Mouse (Mus musculus): Measurements from ENCODE around the gene Irf4. TPM values are rescaled to one million over a fixed set of nuclear protein-coding genes. Genes with fewer than 3 reads are reported as not detected.

The Irf4 gene
- total RNA-seq, 2 experiments from 2014 or later = 0.26 TPM

DNA sequence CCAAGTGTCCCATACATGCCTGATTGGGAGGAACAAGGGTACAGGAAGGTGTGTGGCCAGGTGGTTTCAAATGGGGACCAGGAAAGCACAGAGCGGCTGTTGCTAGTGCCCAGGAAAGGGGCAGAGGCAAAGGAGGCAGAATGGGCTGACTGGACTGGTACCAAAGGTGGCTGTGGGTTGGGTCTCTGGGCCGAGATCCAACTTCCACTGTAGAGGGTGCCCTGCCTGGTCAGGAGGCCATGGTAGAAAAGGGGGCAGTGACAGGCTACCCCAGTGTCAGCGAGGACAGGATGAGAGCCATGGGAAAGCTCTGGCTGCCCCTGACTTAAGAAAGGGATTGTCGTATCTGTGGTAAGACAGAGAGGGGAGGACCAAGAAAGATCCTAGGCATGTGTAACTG is 44.2 kb downstream of the Irf4 start:
- DNase-seq (ENCODE audit: low spot score in 2 of 2) = no peak

GRCm38 (mm10) chr13:30793616-30794015 is 44.6 kb downstream of the Irf4 start:
- no peak for DNase-seq (ENCODE audit: low spot score in 2 of 2)

GRCm38 (mm10) chr13:30795960-30796359 is 46.9 kb downstream of the Irf4 start:
- no peak for DNase-seq (ENCODE audit: low spot score in 2 of 2)

DNA sequence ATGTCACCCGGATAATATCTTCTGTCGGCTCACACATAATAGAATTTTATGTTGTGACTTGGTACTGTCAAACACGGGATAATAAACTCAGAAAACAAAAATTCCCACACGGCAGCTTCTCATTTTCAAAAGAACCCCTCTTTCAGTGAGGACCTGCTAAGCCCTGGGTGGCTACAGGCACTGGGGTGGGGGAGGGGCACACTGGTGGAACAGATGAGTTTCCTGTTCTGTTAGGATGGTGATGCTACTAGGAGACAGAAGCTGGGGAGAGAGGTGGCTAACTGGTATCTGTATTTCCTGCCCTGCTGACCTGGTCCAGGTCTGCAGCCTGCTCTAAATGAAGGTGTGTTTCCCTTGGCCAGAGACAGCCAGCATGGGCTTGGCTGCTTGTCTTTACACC is 52.9 kb downstream of the Irf4 start:
- no peak for DNase-seq (ENCODE audit: low spot score in 2 of 2)

DNA sequence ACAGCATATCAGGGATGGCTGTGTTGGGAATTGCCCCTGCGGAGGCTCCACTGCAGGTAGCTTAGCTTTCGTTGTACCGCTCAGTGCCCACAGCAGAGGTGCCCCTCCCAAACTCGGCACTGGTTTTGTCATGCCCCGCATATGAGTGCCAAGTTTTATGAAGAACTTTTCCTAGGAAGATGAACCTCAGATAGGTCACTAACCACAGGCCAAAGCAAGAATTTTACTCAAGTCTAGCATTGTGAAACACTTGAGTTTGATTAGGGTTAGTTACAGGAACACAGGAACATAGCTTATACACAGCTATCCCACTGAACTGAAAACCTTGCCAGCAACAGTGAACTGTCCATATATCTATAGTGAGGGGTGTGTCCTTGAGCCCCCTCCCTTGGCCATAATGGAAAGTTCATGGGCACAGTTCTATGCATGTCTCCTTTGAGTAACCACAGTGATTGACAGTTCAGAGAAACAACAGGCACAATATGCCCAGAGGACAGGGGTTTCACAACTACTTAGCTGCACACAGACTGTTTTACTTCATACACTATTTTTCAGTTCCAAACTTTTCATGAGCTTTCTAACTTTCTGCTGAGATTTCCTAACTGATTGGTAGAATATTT is 53.4 kb downstream of the Irf4 start:
- DNase-seq (ENCODE audit: low spot score in 2 of 2) = no peak

DNA sequence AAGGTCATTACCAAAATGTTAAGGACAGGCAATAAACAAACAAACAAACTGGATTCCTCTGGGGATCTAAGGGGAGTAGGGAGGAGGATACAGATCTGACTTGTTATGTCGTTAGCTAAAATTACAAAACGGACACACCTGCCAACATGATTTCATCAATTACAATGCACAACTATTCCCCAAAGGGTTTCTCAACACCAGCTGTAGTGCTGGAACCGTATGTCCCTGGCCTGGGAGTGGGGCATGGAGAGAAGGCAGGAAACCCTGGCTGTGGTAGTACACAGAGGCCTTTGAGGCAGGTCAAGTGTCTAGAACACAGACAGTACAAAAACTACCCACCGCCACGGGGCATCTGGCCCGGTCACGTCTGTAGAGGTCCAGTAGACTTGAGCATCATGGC is 60.2 kb downstream of the Irf4 start:
- no peak for DNase-seq (ENCODE audit: low spot score in 2 of 2)

GRCm38 (mm10) chr13:30813464-30813863 is 64.4 kb downstream of the Irf4 start:
- no peak for DNase-seq (ENCODE audit: low spot score in 2 of 2)

- DNase-seq (ENCODE audit: low spot score in 2 of 2) = no peak
These were observed 65.2 kb downstream of the Irf4 start for GRCm38 (mm10) chr13:30814256-30814655.

Other genes starting within 250 kb of the Irf4 start
- gene Uqcrfs1, start 203.9 kb upstream of the Irf4 start, total RNA-seq (2021) = 100 to 1,000 TPM; 150 to 157 TPM
- 10 to 100 TPM; 29.0 to 31.4 TPM for gene Dusp22, start 89.2 kb upstream of the Irf4 start, total RNA-seq (2021)
- under 1 TPM; 0.47 to 0.72 TPM for gene Hus1b, start 198.5 kb downstream of the Irf4 start, total RNA-seq (2021)
- gene Exoc2, start 224.9 kb downstream of the Irf4 start, total RNA-seq (2021) = 10 to 100 TPM; 42.6 to 44.8 TPM
- not detected for gene Gm5447, start 225.0 kb downstream of the Irf4 start, total RNA-seq (2021)